Mouse (Mus musculus): ENCODE data around the gene Carf. TPM values are rescaled to one million over a fixed set of nuclear protein-coding genes. Genes with fewer than 3 reads are reported as not detected.
"Not testable (repeated sequence)": the region's sequence is repeated elsewhere in the genome, so short reads cannot be mapped to it uniquely, and the experiment has no call there.

Carf gene
- polyA plus RNA-seq, 1 experiment from 2014 or later: 5.1 TPM

- 61% methylated on average over 7 of the region's 7 CpGs for WGBS
- Histone ChIP-seq H3K36me3 (peaks cover 7% of the 10 kb centered on the region; the same call in 1 of the 2 replicates), H3K27me3 (replicated peaks) (no peaks in the 10 kb centered on the region), H3K9me3 (no peaks in the 10 kb centered on the region), H3K9ac (no peak overlapping the region), H3K27ac (no peak overlapping the region), H3K4me2 (no peak overlapping the region), H3K4me3 (replicated peaks) (no peak overlapping the region), H3K4me1 (no peaks in the 10 kb centered on the region)
- ATAC-seq (ENCODE audit: insufficient read depth, low FRiP score, low read depth): no peak
Observed at GRCm38 (mm10) chr1:60117721-60118455, 19.8 kb downstream of the Carf start.

GRCm38 (mm10) chr1:60137346-60137745, 39.3 kb downstream of the Carf start:
- Histone ChIP-seq H3K27me3 (replicated peaks) (no peaks in the 10 kb centered on the region), H3K9me3 (no peaks in the 10 kb centered on the region), H3K4me3 (replicated peaks) (no peak overlapping the region), H3K4me2 (no peak overlapping the region), H3K9ac (no peak overlapping the region), H3K36me3 (no peaks in the 10 kb centered on the region), H3K27ac (no peak overlapping the region), H3K4me1 (no peaks in the 10 kb centered on the region)
- WGBS: 61% methylated on average over 9 of the region's 9 CpGs
- ATAC-seq (ENCODE audit: insufficient read depth, low FRiP score, low read depth): no peak

- no peaks in the 10 kb centered on the region for H3K4me1 ChIP-seq
- 59% methylated on average over 5 of the region's 5 CpGs for WGBS
- no peak for ATAC-seq (ENCODE audit: insufficient read depth, low FRiP score, low read depth)
Observed at GRCm38 (mm10) chr1:60152700-60153099, 54.7 kb downstream of the Carf start.

GRCm38 (mm10) chr1:60156651-60157050, 58.6 kb downstream of the Carf start:
- H3K4me1 ChIP-seq: no peaks in the 10 kb centered on the region
- H3K27me3 ChIP-seq (replicated peaks): no peaks in the 10 kb centered on the region
- H3K9ac ChIP-seq: no peak overlapping the region
- no peaks in the 10 kb centered on the region for H3K9me3 ChIP-seq
- WGBS: 76% methylated on average over 7 of the region's 7 CpGs
- H3K4me3 ChIP-seq (replicated peaks): no peak overlapping the region
- no peak for ATAC-seq (ENCODE audit: insufficient read depth, low FRiP score, low read depth)
- H3K36me3 ChIP-seq: no peaks in the 10 kb centered on the region
- no peak overlapping the region for H3K27ac ChIP-seq
- no peak overlapping the region for H3K4me2 ChIP-seq

More at GRCm38 (mm10) chr1:60152700-60153099, 54.7 kb downstream of the Carf start:
- H3K4me2 ChIP-seq: no peak overlapping the region
- H3K9me3 ChIP-seq: no peaks in the 10 kb centered on the region
- H3K27me3 ChIP-seq (replicated peaks): no peaks in the 10 kb centered on the region
- no peak overlapping the region for H3K9ac ChIP-seq
- no peak overlapping the region for H3K27ac ChIP-seq
- no peaks in the 10 kb centered on the region for H3K36me3 ChIP-seq
- H3K4me3 ChIP-seq (replicated peaks): no peak overlapping the region

GRCm38 (mm10) chr1:60158411-60158810, 60.4 kb downstream of the Carf start:
- no peak overlapping the region for H3K27ac ChIP-seq
- no peaks in the 10 kb centered on the region for H3K27me3 ChIP-seq (replicated peaks)
- no peak overlapping the region for H3K9ac ChIP-seq
- 53% methylated on average over 3 of the region's 3 CpGs for WGBS
- ATAC-seq (ENCODE audit: insufficient read depth, low FRiP score, low read depth): no peak
- no peaks in the 10 kb centered on the region for H3K9me3 ChIP-seq
- H3K4me1 ChIP-seq: no peaks in the 10 kb centered on the region
- H3K4me2 ChIP-seq: no peak overlapping the region
- H3K4me3 ChIP-seq (replicated peaks): no peak overlapping the region
- no peaks in the 10 kb centered on the region for H3K36me3 ChIP-seq

- no peaks in the 10 kb centered on the region for H3K27me3 ChIP-seq (replicated peaks)
- no peak overlapping the region for H3K9ac ChIP-seq
- H3K4me1 ChIP-seq: no peaks in the 10 kb centered on the region
- H3K9me3 ChIP-seq: no peaks in the 10 kb centered on the region
- no peak overlapping the region for H3K4me3 ChIP-seq (replicated peaks)
- H3K4me2 ChIP-seq: no peak overlapping the region
- H3K36me3 ChIP-seq: no peaks in the 10 kb centered on the region
- H3K27ac ChIP-seq: no peak overlapping the region
- WGBS: 85% methylated on average over 3 of the region's 3 CpGs
- ATAC-seq (ENCODE audit: insufficient read depth, low FRiP score, low read depth): no peak
Observed at GRCm38 (mm10) chr1:60163676-60164075, 65.6 kb downstream of the Carf start.

GRCm38 (mm10) chr1:60169626-60170025, 71.6 kb downstream of the Carf start:
- H3K36me3 ChIP-seq: no peaks in the 10 kb centered on the region
- ATAC-seq (ENCODE audit: insufficient read depth, low FRiP score, low read depth): no peak
- no peaks in the 10 kb centered on the region for H3K9me3 ChIP-seq
- H3K9ac ChIP-seq: no peak overlapping the region
- H3K27me3 ChIP-seq (replicated peaks): no peaks in the 10 kb centered on the region
- no peak overlapping the region for H3K4me3 ChIP-seq (replicated peaks)
- no peaks in the 10 kb centered on the region for H3K4me1 ChIP-seq
- no peak overlapping the region for H3K27ac ChIP-seq
- whole genome bisulfite sequencing: 73% methylated on average over 2 of the region's 2 CpGs
- H3K4me2 ChIP-seq: no peak overlapping the region

- no peaks in the 10 kb centered on the region for H3K9me3 ChIP-seq
- no peak overlapping the region for H3K4me2 ChIP-seq
- no peak for ATAC-seq (ENCODE audit: insufficient read depth, low FRiP score, low read depth)
- no peaks in the 10 kb centered on the region for H3K4me1 ChIP-seq
- H3K27ac ChIP-seq: no peak overlapping the region
- WGBS: 56% methylated on average over 2 of the region's 2 CpGs
- H3K27me3 ChIP-seq (replicated peaks): no peaks in the 10 kb centered on the region
- H3K4me3 ChIP-seq (replicated peaks): no peak overlapping the region
- H3K9ac ChIP-seq: no peak overlapping the region
- H3K36me3 ChIP-seq: no peaks in the 10 kb centered on the region
Observed at GRCm38 (mm10) chr1:60170251-60170650, 72.2 kb downstream of the Carf start.

GRCm38 (mm10) chr1:60173119-60173518, 75.1 kb downstream of the Carf start:
- no peak for ATAC-seq (ENCODE audit: insufficient read depth, low FRiP score, low read depth)
- no peaks in the 10 kb centered on the region for H3K9me3 ChIP-seq
- no peak overlapping the region for H3K9ac ChIP-seq
- H3K27ac ChIP-seq: no peak overlapping the region
- no peaks in the 10 kb centered on the region for H3K36me3 ChIP-seq
- no peak overlapping the region for H3K4me2 ChIP-seq
- no peaks in the 10 kb centered on the region for H3K4me1 ChIP-seq
- H3K4me3 ChIP-seq (replicated peaks): no peak overlapping the region
- WGBS: 73% methylated on average over 3 of the region's 3 CpGs
- no peaks in the 10 kb centered on the region for H3K27me3 ChIP-seq (replicated peaks)

- WGBS: 83% methylated on average over 1 of the region's 1 CpGs
- H3K36me3 ChIP-seq; H3K9me3 ChIP-seq; H3K27me3 ChIP-seq (replicated peaks); H3K9ac ChIP-seq; H3K4me3 ChIP-seq (replicated peaks); H3K4me2 ChIP-seq; H3K27ac ChIP-seq; ATAC-seq (ENCODE audit: insufficient read depth, low FRiP score, low read depth); H3K4me1 ChIP-seq: not testable (repeated sequence)
Observed at GRCm38 (mm10) chr1:60177814-60178213, 79.8 kb downstream of the Carf start.

- 25% methylated on average over 4 of the region's 4 CpGs for WGBS
- peak overlapping the region; percentile 95 for H3K4me3 ChIP-seq (replicated peaks)
- peak overlapping the region; percentile 40 for H3K4me2 ChIP-seq
- H3K36me3 ChIP-seq: no peaks in the 10 kb centered on the region
- H3K27ac ChIP-seq: no peak overlapping the region
- no peaks in the 10 kb centered on the region for H3K4me1 ChIP-seq
- H3K27me3 ChIP-seq (replicated peaks): no peaks in the 10 kb centered on the region
- H3K9me3 ChIP-seq: no peaks in the 10 kb centered on the region
- ATAC-seq (ENCODE audit: insufficient read depth, low FRiP score, low read depth): no peak
- H3K9ac ChIP-seq: peak overlapping the region; percentile 4; the same call in 1 of the 2 replicates
Observed at GRCm38 (mm10) chr1:60179376-60179775, 81.3 kb downstream of the Carf start.

- ATAC-seq (ENCODE audit: insufficient read depth, low FRiP score, low read depth): peak; percentile 98
- Histone ChIP-seq H3K36me3 (no peaks in the 10 kb centered on the region), H3K4me3 (replicated peaks) (peak within 1 kb of the TSS; percentile 95), H3K27ac (peak within 1 kb of the TSS; percentile 96), H3K4me1 (no peaks in the 10 kb centered on the region), H3K9me3 (no peaks in the 10 kb centered on the region), H3K9ac (peak within 1 kb of the TSS; percentile 91), H3K4me2 (peak within 1 kb of the TSS; percentile 57), H3K27me3 (replicated peaks) (no peaks in the 10 kb centered on the region)
- WGBS: under 1% methylated on average over 53 of the region's 74 CpGs
Observed at GRCm38 (mm10) chr1:60179932-60180783, 82.1 kb downstream of the Carf start, which contains the start of gene Nbeal1. Gene Nbeal1, plus strand, starts transcription at chr1:60180599.
